Mouse (Mus musculus): ENCODE measurements at regions not wholly inside any gene's neighbourhood (a gene's known extent, or its start where the extent isn't known, plus 50 kb on each side); places are given as distances from the start of the nearest gene placed in this dataset.

GRCm38 (mm10) chr3:159282594-159282993 is 212.6 kb upstream of the Depdc1a start:
- H3K27ac ChIP-seq, result no peak overlapping the region
- H3K9ac ChIP-seq (replicated peaks; ENCODE audit: low read length), result no peak overlapping the region
- DNase-seq (ENCODE audit: low spot score) (peak; percentile 26), ATAC-seq (0 out of 2 replicates have a peak, but pooled peaks have one; percentile 49)
- no peaks in the 10 kb centered on the region for H3K27me3 ChIP-seq (ENCODE audit: insufficient read depth, low read length)
- no peaks in the 10 kb centered on the region for H3K9me3 ChIP-seq (ENCODE audit: low read length)
- 91% methylated on average over 3 of the region's 3 CpGs for WGBS
- no peaks in the 10 kb centered on the region for H3K4me1 ChIP-seq (ENCODE audit: insufficient read depth, low read length)
- no peak overlapping the region for H3K4me3 ChIP-seq (ENCODE audit: low read length)
- TF ChIP-seq CTCF (IDR thresholded peaks at IDR 0.05; ENCODE audit: low read depth), result peak; percentile 29; the same call in 1 of the 2 replicates
- no peaks in the 10 kb centered on the region for H3K36me3 ChIP-seq (ENCODE audit: insufficient read depth, low read length)
- H3K4me2 ChIP-seq (ENCODE audit: low read depth, low read length), result no peak overlapping the region

GRCm38 (mm10) chr3:159317471-159317870 is 177.8 kb upstream of the Depdc1a start:
- 60% methylated on average over 3 of the region's 3 CpGs for WGBS
- no peaks in the 10 kb centered on the region for H3K9me3 ChIP-seq (ENCODE audit: low read length)
- H3K9ac ChIP-seq (replicated peaks; ENCODE audit: low read length), result no peak overlapping the region
- no peaks in the 10 kb centered on the region for H3K4me1 ChIP-seq (ENCODE audit: insufficient read depth, low read length)
- H3K4me3 ChIP-seq (ENCODE audit: low read length), result no peak overlapping the region
- no peaks in the 10 kb centered on the region for H3K27me3 ChIP-seq (ENCODE audit: insufficient read depth, low read length)
- TF ChIP-seq CTCF (IDR thresholded peaks at IDR 0.05; ENCODE audit: low read depth), result 0 out of 2 replicates have a peak, but pooled peaks have one; percentile 9
- no peak overlapping the region for H3K4me2 ChIP-seq (ENCODE audit: low read depth, low read length)
- no peaks in the 10 kb centered on the region for H3K36me3 ChIP-seq (ENCODE audit: insufficient read depth, low read length)
- DNase-seq (ENCODE audit: low spot score), result peak; percentile 12
- no peak for ATAC-seq
- H3K27ac ChIP-seq, result no peak overlapping the region

- H3K4me2 ChIP-seq (ENCODE audit: low read depth, low read length), result no peak overlapping the region
- H3K27me3 ChIP-seq (ENCODE audit: insufficient read depth, low read length), result no peaks in the 10 kb centered on the region
- no peak overlapping the region for H3K9ac ChIP-seq (replicated peaks; ENCODE audit: low read length)
- no peaks in the 10 kb centered on the region for H3K9me3 ChIP-seq (ENCODE audit: low read length)
- DNase-seq (ENCODE audit: low spot score) (peak; percentile 1), ATAC-seq (no peak)
- no peaks in the 10 kb centered on the region for H3K4me1 ChIP-seq (ENCODE audit: insufficient read depth, low read length)
- no peak overlapping the region for H3K4me3 ChIP-seq (ENCODE audit: low read length)
- no peak overlapping the region for H3K27ac ChIP-seq
- whole genome bisulfite sequencing, result 78% methylated on average over 2 of the region's 2 CpGs
- H3K36me3 ChIP-seq (ENCODE audit: insufficient read depth, low read length), result no peaks in the 10 kb centered on the region
- no peak for TF ChIP-seq CTCF (IDR thresholded peaks at IDR 0.05; ENCODE audit: low read depth)
Observed at GRCm38 (mm10) chr3:159348053-159348452, 147.2 kb upstream of the Depdc1a start.

GRCm38 (mm10) chr3:159353730-159354129 is 141.5 kb upstream of the Depdc1a start:
- H3K9ac ChIP-seq (replicated peaks; ENCODE audit: low read length), result no peak overlapping the region
- DNase-seq (ENCODE audit: low spot score), result no peak
- H3K27me3 ChIP-seq (ENCODE audit: insufficient read depth, low read length), result no peaks in the 10 kb centered on the region
- no peak overlapping the region for H3K4me3 ChIP-seq (ENCODE audit: low read length)
- H3K27ac ChIP-seq, result no peak overlapping the region
- no peak for TF ChIP-seq CTCF (IDR thresholded peaks at IDR 0.05; ENCODE audit: low read depth)
- 93% methylated on average over 6 of the region's 6 CpGs for WGBS
- H3K9me3 ChIP-seq (ENCODE audit: low read length), result no peaks in the 10 kb centered on the region
- ATAC-seq, result no peak
- H3K36me3 ChIP-seq (ENCODE audit: insufficient read depth, low read length), result no peaks in the 10 kb centered on the region
- H3K4me2 ChIP-seq (ENCODE audit: low read depth, low read length), result no peak overlapping the region
- no peaks in the 10 kb centered on the region for H3K4me1 ChIP-seq (ENCODE audit: insufficient read depth, low read length)

GRCm38 (mm10) chr3:159373177-159373576 is 122.1 kb upstream of the Depdc1a start:
- Histone ChIP-seq H3K9me3 (ENCODE audit: low read length) (no peaks in the 10 kb centered on the region), H3K4me2 (ENCODE audit: low read depth, low read length) (no peak overlapping the region), H3K36me3 (ENCODE audit: insufficient read depth, low read length) (no peaks in the 10 kb centered on the region), H3K27ac (no peak overlapping the region), H3K27me3 (ENCODE audit: insufficient read depth, low read length) (no peaks in the 10 kb centered on the region), H3K4me1 (ENCODE audit: insufficient read depth, low read length) (no peaks in the 10 kb centered on the region), H3K4me3 (ENCODE audit: low read length) (no peak overlapping the region), H3K9ac (replicated peaks; ENCODE audit: low read length) (no peak overlapping the region)
- ATAC-seq, result no peak
- DNase-seq (ENCODE audit: low spot score), result peak; percentile 5
- no peak for TF ChIP-seq CTCF (IDR thresholded peaks at IDR 0.05; ENCODE audit: low read depth)

Data from hindbrain, postnatal 0 days (tissue).